Mouse (Mus musculus): ENCODE measurements at regions not wholly inside any gene's neighbourhood (a gene's known extent, or its start where the extent isn't known, plus 50 kb on each side); places are given as distances from the start of the nearest gene placed in this dataset.

- TF ChIP-seq CTCF (IDR thresholded peaks at IDR 0.05; ENCODE audit: insufficient read depth, low read depth, low read length): no peak
- TF ChIP-seq POLR2A (IDR thresholded peaks at IDR 0.05; ENCODE audit: insufficient read depth, low read depth, low read length): no peak
- H3K4me3 ChIP-seq (ENCODE audit: insufficient read depth, low read depth, low read length): no peak overlapping the region
- H3K4me1 ChIP-seq (ENCODE audit: control insufficient read depth, insufficient read depth, low read length): no peaks in the 10 kb centered on the region
- H3K27ac ChIP-seq (ENCODE audit: insufficient read depth, low read depth, low read length): no peak overlapping the region
- WGBS: 66% methylated on average over 5 of the region's 5 CpGs
Observed at GRCm38 (mm10) chr1:61205137-61205536, 227.4 kb downstream of the Icos start.

GRCm38 (mm10) chr1:61206861-61207380 is 229.2 kb downstream of the Icos start:
- TF ChIP-seq POLR2A (IDR thresholded peaks at IDR 0.05; ENCODE audit: insufficient read depth, low read depth, low read length): no peak
- TF ChIP-seq CTCF (IDR thresholded peaks at IDR 0.05; ENCODE audit: insufficient read depth, low read depth, low read length): no peak
- Histone ChIP-seq H3K4me3 (ENCODE audit: insufficient read depth, low read depth, low read length) (no peak overlapping the region), H3K4me1 (ENCODE audit: control insufficient read depth, insufficient read depth, low read length) (no peaks in the 10 kb centered on the region), H3K27ac (ENCODE audit: insufficient read depth, low read depth, low read length) (no peak overlapping the region)
- 95% methylated on average over 6 of the region's 6 CpGs for WGBS

GRCm38 (mm10) chr1:61208386-61208785 is 230.7 kb downstream of the Icos start:
- WGBS: 69% methylated on average over 1 of the region's 1 CpGs
- H3K4me3 ChIP-seq (ENCODE audit: insufficient read depth, low read depth, low read length): no peak overlapping the region
- no peak overlapping the region for H3K27ac ChIP-seq (ENCODE audit: insufficient read depth, low read depth, low read length)
- H3K4me1 ChIP-seq (ENCODE audit: control insufficient read depth, insufficient read depth, low read length): no peaks in the 10 kb centered on the region
- no peak for TF ChIP-seq POLR2A (IDR thresholded peaks at IDR 0.05; ENCODE audit: insufficient read depth, low read depth, low read length)
- TF ChIP-seq CTCF (IDR thresholded peaks at IDR 0.05; ENCODE audit: insufficient read depth, low read depth, low read length): no peak

- no peak for TF ChIP-seq CTCF (IDR thresholded peaks at IDR 0.05; ENCODE audit: insufficient read depth, low read depth, low read length)
- no peak for TF ChIP-seq POLR2A (IDR thresholded peaks at IDR 0.05; ENCODE audit: insufficient read depth, low read depth, low read length)
- 62% methylated on average over 1 of the region's 1 CpGs for WGBS
- no peak overlapping the region for H3K4me3 ChIP-seq (ENCODE audit: insufficient read depth, low read depth, low read length)
Observed at GRCm38 (mm10) chr1:61221131-61221530, 243.4 kb downstream of the Icos start.

GRCm38 (mm10) chr1:61228942-61229341 is 251.2 kb downstream of the Icos start:
- TF ChIP-seq CTCF (IDR thresholded peaks at IDR 0.05; ENCODE audit: insufficient read depth, low read depth, low read length) (no peak), POLR2A (IDR thresholded peaks at IDR 0.05; ENCODE audit: insufficient read depth, low read depth, low read length) (no peak)
- Histone ChIP-seq H3K4me3 (ENCODE audit: insufficient read depth, low read depth, low read length) (no peak overlapping the region), H3K27ac (ENCODE audit: insufficient read depth, low read depth, low read length) (no peak overlapping the region), H3K4me1 (ENCODE audit: control insufficient read depth, insufficient read depth, low read length) (no peaks in the 10 kb centered on the region)
- 86% methylated on average over 4 of the region's 4 CpGs for WGBS

More at GRCm38 (mm10) chr1:61221131-61221530, 243.4 kb downstream of the Icos start:
- H3K27ac ChIP-seq (ENCODE audit: insufficient read depth, low read depth, low read length): no peak overlapping the region
- no peaks in the 10 kb centered on the region for H3K4me1 ChIP-seq (ENCODE audit: control insufficient read depth, insufficient read depth, low read length)

GRCm38 (mm10) chr1:61233001-61233400 is 255.3 kb downstream of the Icos start:
- no peak overlapping the region for H3K4me3 ChIP-seq (ENCODE audit: insufficient read depth, low read depth, low read length)
- 88% methylated on average over 1 of the region's 1 CpGs for WGBS

GRCm38 (mm10) chr1:61233476-61234297 is 256.0 kb downstream of the Icos start:
- 54% methylated on average over 10 of the region's 10 CpGs for WGBS
- no peaks in the 10 kb centered on the region for H3K4me1 ChIP-seq (ENCODE audit: control insufficient read depth, insufficient read depth, low read length)
- no peak overlapping the region for H3K27ac ChIP-seq (ENCODE audit: insufficient read depth, low read depth, low read length)
- H3K4me3 ChIP-seq (ENCODE audit: insufficient read depth, low read depth, low read length): no peak overlapping the region
- TF ChIP-seq POLR2A (IDR thresholded peaks at IDR 0.05; ENCODE audit: insufficient read depth, low read depth, low read length) (no peak), CTCF (IDR thresholded peaks at IDR 0.05; ENCODE audit: insufficient read depth, low read depth, low read length) (no peak)

More at GRCm38 (mm10) chr1:61233001-61233400, 255.3 kb downstream of the Icos start:
- Histone ChIP-seq H3K4me1 (ENCODE audit: control insufficient read depth, insufficient read depth, low read length) (no peaks in the 10 kb centered on the region), H3K27ac (ENCODE audit: insufficient read depth, low read depth, low read length) (no peak overlapping the region)
- TF ChIP-seq CTCF (IDR thresholded peaks at IDR 0.05; ENCODE audit: insufficient read depth, low read depth, low read length) (no peak), POLR2A (IDR thresholded peaks at IDR 0.05; ENCODE audit: insufficient read depth, low read depth, low read length) (no peak)

GRCm38 (mm10) chr1:61234298-61234682 is 256.6 kb downstream of the Icos start:
- 60% methylated on average over 1 of the region's 1 CpGs for WGBS
- TF ChIP-seq POLR2A (IDR thresholded peaks at IDR 0.05; ENCODE audit: insufficient read depth, low read depth, low read length) (no peak), CTCF (IDR thresholded peaks at IDR 0.05; ENCODE audit: insufficient read depth, low read depth, low read length) (no peak)
- H3K4me1 ChIP-seq (ENCODE audit: control insufficient read depth, insufficient read depth, low read length): no peaks in the 10 kb centered on the region
- H3K4me3 ChIP-seq (ENCODE audit: insufficient read depth, low read depth, low read length): no peak overlapping the region
- H3K27ac ChIP-seq (ENCODE audit: insufficient read depth, low read depth, low read length): no peak overlapping the region

- H3K27ac ChIP-seq (ENCODE audit: insufficient read depth, low read depth, low read length): no peak overlapping the region
- TF ChIP-seq CTCF (IDR thresholded peaks at IDR 0.05; ENCODE audit: insufficient read depth, low read depth, low read length): no peak
- no peak for TF ChIP-seq POLR2A (IDR thresholded peaks at IDR 0.05; ENCODE audit: insufficient read depth, low read depth, low read length)
- WGBS: 69% methylated on average over 2 of the region's 2 CpGs
- H3K4me1 ChIP-seq (ENCODE audit: control insufficient read depth, insufficient read depth, low read length): no peaks in the 10 kb centered on the region
- no peak overlapping the region for H3K4me3 ChIP-seq (ENCODE audit: insufficient read depth, low read depth, low read length)
Observed at GRCm38 (mm10) chr1:61236511-61236910, 258.8 kb downstream of the Icos start.
